Mouse (Mus musculus) embryo, embryonic 11 days (tissue): Measurements from ENCODE around the gene Vim.

Experiments
- DNase-seq: peaks from one replicate; pipeline ENCODE4 v3.0.0-alpha.2; 2015

Gene Vim

DNA sequence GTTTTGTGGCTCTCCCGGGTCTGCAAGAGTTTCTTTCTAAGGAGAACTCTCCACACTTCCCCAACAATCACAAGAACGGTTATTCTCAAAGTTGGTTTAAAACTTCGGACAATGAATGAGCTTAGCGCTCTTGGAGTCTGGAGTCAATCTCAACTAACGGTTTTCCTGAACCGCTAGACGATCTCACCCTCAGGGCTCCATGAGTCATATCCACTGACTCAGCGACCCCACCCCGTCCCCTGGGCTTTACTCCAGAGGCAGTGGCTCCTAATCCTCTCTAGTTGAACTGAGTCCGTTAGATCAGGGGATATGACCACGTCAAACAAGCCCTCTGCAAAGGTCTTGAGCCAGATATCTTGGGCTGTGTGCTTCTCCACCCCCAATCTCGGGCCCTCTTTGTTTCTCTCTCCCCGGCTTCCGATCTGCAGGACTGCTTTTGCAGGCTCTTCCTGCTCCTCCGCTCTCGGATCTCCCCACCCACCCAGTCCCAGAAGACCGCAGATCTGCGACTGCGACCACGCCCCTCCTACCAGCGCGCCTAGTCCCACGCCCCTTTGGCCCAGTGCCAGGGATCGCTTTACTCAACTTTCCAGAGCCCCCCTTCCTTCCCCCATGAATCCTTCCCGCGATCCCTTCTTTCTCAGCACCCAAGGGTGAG lies at the start of gene Vim:
TSS of gene Vim (plus strand) at position 520 of the 658 bp plus-strand sequence.
- DNase-seq: peak; percentile 95

GRCm38 (mm10) chr2:13526205-13526604 lies 47.5 kb upstream of the Vim start:
- DNase-seq: no peak

DNA sequence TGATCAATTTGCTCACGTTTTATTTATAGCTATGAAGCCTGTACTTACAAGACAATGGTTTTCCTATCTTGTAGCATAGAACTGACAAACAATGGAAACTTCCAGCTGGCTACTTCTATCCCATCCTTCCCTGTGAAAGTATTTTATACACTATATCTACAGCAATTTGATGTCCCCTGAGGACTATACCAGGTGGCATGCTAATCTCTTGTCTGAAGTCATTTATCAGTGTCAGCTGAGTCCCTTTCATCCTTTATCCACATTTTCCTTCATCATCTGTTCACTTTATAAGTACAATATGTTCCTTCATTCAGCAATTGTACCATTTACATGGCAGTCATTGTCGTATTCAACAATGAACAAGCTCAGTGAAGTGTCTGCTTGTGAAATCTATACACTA lies 46.6 kb upstream of the Vim start:
- DNase-seq: no peak

DNA sequence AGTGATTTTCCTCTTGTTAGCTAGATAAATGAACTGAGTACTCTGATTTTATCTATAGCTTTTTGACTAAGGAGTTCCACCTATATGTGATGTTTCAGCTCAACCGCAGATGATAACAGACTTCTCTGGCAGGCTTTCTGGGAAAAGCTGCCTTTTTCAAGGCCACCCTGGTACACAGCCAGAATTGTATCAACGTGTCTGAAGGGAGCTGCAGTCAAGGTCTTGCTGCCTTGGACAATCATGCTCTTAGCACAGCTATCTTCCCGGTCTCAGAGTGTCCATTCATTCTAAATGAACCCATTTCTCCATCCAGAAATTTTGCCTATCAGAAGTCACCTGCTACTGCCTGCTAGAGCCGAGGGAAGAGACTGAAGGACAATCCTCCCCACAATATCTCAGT lies 46.2 kb upstream of the Vim start:
- no peak for DNase-seq

DNA sequence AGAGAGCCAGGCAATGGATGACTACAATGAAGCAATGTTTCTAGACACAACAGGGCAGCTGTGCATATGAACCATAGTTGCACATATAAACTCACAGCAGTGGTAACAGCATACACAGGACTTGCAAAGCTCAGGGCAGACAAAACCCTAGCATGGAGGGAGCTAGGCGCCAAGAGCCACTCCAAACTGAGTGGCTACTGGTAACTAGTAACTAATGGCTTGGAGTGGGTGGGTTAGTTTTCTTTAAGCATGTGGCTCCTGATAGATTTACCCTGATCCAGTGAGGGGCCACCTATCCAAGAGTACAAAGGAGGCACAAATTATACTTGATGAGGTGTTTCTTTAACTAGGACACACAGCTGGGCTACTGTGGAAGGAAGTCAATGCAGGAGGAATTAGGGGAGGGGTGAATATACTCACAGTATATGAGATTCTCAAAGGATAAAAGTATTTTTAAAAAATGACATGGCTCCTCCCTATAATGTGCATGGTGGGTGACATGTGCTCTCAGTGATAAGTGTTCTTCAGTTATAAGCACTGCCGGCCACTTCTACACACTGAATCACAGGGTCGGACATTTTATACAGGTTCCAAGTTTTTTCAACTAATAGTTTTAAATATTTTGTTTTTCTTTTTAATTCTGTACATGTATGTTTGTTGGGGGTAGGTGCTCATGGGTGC lies 44.3 kb upstream of the Vim start:
- DNase-seq: no peak

DNA sequence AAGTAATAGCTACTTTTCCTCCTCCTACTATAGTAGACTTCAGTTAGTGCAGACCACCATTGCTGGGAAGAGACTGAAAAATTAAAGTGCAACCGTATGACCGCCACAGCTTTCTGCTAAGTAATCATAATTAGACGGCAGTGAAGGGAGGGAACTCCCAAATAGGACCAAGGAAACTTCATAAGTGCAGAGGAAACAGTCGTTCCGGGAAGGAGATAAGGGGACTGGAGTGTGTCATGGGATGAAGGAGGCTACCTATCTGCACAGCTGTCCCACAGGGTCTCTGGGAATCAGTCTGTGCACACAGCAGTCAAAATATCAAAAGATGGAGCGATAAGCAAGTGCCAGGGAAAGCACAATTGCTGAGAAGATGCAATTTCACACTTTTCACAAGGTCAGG lies 43.1 kb upstream of the Vim start:
- no peak for DNase-seq

DNA sequence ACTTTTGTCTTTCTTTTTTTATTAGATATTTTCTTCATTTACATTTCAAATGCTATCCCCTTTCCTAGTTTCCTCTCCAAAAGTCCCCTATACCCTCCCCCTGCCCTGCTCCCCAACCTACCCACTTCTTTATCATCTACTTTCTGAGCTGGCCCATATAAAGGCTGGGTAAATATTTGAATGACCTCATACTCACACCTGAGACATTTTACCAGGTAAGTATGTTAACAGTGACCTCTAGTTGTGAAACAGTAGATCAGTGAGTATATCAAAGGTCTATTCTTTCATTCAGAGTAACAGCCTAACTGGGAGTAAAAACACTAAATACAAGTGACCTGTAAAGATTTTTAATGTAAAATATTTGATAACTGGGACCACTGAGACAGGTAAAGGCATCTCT lies 37.0 kb upstream of the Vim start:
- no peak for DNase-seq

GRCm38 (mm10) chr2:13537733-13538132 lies 36.0 kb upstream of the Vim start:
- DNase-seq: no peak

DNA sequence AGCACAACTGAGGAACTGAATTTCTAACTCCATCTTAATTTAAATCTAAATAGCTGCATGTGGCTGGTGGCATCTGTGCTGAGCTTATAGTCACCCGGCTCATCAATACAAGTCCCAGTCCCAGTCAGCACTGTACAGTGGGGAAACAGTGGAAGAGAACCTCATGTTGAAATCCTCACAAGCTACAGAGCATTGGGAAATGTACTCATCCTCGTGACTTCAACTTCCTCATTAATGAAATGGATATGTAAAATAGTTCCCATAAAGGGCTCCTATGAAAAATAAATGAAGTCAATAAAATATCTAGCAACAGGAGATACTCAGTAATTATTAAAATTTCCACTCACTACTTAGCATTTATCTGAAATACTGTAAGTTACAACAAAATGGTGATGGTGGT lies 35.5 kb upstream of the Vim start:
- no peak for DNase-seq

DNA sequence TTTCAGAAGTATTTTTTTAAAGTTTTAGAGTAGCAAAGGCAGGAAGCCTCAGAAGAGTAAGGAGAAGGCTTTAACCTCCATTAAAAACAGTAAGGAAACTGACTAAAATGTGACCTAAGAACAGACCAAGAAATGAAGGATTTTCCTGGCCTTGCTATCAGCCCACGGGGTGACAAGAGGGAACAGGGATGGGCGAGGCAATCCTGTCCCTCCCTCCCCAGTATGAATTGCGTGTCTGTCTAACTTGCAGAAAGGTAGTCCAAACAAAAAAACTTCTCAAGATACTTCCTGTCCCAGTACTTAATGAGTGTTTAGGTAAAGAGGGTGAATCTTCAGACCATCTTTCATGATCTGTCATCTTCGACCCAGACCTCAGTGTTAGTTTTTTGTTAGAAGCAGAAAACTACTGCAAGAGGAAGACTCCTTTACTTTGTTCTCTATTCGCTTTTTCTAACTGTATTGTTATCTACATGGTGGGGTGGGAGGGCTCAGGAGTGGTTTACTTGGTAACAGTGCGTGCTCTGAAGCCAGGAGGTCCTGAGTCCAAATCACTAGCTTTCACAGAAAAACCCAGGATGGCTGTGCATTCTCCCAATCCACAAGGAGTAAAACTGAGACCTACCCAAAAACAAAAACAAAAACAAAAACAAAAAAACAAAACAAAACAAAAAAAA lies 34.9 kb upstream of the Vim start:
- DNase-seq: no peak

- no peak for DNase-seq
These were observed 33.9 kb upstream of the Vim start for GRCm38 (mm10) chr2:13539860-13540259.

DNA sequence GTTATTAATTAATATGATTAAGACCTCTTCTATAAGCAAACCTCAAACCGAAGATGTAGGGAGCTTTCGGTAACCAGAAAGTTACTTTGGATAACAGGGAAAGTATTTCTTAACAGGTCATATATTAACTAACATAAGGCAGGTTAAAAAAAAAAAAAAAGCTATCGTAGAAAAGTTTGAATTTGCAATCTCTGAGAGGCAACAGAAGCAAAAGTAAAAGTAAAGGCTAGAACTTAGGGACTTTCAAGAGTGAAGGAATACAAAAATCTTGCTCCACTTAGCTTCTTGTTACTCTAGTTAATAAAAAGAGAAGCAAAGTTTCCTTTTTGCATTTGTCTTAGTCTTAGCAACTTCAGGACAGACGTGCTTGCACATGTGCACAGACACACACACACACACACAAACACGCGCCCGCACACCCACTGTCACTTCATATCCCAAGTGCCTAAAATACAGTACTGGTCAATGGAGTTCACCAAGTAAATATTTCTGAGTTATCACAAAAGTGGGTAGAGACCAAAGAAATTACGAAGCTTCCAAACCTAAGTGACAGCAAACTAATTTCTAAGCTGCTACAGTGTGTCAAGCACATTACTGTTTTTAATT lies 30.1 kb upstream of the Vim start:
- no peak for DNase-seq

GRCm38 (mm10) chr2:13544193-13544824 lies 29.4 kb upstream of the Vim start, which contains the start of gene Trdmt1:
Trdmt1 (minus strand) TSS chr2:13544668.
- DNase-seq: peak; percentile 96

GRCm38 (mm10) chr2:13548749-13549148 lies 25.0 kb upstream of the Vim start:
- DNase-seq: no peak

GRCm38 (mm10) chr2:13553966-13554365 lies 19.8 kb upstream of the Vim start:
- DNase-seq: no peak

DNA sequence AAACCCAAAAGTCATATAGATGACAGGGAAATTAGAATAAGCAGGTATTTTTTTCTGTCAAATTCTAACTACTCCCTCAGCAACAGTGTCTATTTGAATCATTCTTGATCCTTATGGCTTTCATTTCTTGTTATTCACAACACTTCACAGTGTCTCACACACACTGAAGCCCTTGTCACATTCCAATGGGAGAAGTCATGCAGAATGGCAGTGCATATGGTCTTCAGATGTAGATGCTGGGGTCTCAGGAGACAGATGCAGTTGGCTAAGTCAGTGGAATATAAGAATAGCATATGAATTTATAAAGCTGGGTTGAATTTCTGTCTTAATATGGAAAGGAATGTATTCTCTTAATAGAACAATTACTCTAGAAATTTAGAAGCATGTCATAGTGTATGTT lies 17.5 kb upstream of the Vim start:
- no peak for DNase-seq

DNA sequence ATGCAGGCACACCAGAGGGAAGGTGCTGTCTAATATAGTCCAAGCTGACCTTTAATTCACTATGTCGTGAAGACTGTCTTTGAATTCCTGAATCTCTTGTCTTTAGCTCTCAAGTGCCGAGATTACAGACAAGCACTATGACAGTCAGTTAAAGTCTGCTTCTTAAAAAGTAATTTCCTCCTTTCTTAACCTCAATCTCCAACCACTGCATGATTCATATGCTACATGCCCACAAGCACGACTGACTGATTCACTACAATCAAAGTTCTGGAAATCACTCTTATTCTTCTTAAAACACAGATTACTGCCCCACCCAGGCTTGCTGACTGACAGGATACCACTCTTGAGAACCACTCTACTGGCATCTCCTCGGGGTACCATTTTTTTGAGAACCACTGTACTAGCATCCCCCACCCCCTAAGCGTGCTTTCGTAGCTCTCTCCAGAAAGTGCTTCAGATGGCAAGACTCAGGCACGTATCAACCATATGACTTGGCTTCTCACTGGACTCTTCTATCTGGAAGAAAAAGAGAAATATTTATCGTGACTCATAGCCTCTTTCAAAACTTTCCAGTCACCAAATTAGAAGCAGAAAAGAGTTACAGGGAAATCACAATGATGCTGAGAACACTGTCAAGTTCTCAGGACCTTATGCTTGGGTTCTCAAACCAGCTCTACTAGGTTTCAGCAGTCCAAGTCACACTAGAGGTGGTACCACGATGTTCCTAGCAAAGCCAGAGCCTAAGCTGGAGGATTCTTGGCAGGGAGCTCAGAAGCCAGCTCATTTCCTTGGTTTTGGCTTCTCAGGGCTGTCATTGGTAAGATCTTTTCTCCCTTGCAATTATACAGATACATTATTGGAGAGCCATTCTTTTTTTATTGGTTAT lies 16.3 kb upstream of the Vim start:
- DNase-seq: no peak

- DNase-seq: no peak
These were observed 15.0 kb upstream of the Vim start for GRCm38 (mm10) chr2:13558607-13559262.

- no peak for DNase-seq
These were observed 14.4 kb upstream of the Vim start for GRCm38 (mm10) chr2:13559303-13559702.

GRCm38 (mm10) chr2:13559729-13560128 lies 14.0 kb upstream of the Vim start:
- DNase-seq: no peak

DNA sequence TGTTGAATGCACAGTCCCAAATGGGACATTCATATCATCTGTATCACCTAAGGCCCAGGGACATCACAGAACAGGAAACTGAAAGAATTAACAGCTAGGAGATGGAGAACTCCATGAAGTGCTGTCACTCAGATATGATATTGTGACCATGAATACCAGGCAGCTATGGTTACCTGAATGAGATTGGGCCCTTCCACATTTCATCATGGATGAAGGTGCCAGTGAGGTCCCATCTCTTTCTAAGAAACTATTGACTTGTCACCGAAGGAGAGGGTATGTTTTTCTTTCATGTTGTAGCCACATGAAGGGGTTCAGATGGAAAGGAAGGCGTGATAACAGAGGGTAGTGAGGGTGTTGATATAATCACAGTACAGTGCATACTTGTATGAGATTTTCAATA lies 13.3 kb upstream of the Vim start:
- no peak for DNase-seq

DNA sequence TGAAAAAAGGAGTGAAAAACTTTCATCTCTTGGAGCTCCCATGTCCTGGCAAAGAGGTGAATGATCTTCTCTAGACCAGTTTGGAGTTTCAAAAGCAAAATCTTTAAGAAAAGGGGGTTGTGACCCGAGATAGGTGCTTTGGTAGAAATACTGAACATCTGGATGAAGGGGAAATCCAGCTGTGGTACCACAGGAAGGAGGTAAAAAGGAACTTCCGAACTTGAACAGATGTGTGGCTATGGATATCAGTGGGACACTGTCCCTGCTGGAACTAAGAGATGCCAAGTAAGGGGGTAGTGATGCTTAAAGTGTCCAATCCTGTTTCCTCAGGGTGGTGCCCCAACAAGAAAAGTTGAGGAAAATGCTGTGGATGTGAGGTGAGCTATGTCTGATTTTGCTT lies 3.6 kb upstream of the Vim start:
- DNase-seq: no peak
